ENCODE assay signal across 23 mouse cellular contexts in genomic region chr10:8088321-8088720, GRCm38 (mm10).
"Had no signal": no experiment of that assay in that cellular context is flagged by ENCODE, and none has a peak within 500 bp of the region (broad histone marks: within the 10 kb centered on the region; RNA-seq: fewer than 3 reads in every experiment).

No protein-coding gene starts in this region.

- ATAC-seq: forebrain, embryonic 16.5 days; hindbrain, embryonic 16.5 days; inflammation-experienced regulatory T-cells, adult 6 months; intestine, embryonic 15.5 days; intestine, postnatal 0 days had no signal

- H3K4me2 ChIP-seq: heart, embryonic 11.5 days; hindbrain, embryonic 12.5 days; hindbrain, embryonic 14.5 days; intestine, embryonic 15.5 days; limb, embryonic 12.5 days had no signal

- H3K27ac ChIP-seq: gastrocnemius, adult 2 months; hindbrain, embryonic 12.5 days; hindbrain, embryonic 14.5 days; intestine, embryonic 15.5 days; layer of hippocampus, adult 2 months; left cerebral cortex, adult 2 months; limb, embryonic 10.5 days; limb, embryonic 12.5 days had no signal

- H3K9me3 ChIP-seq: hindbrain, embryonic 10.5 days; hindbrain, embryonic 12.5 days; intestine, embryonic 15.5 days; limb, embryonic 10.5 days; limb, embryonic 12.5 days had no signal

- DNase-seq: gastrocnemius, adult 2 months; gastrocnemius, postnatal 10 days; gastrocnemius, postnatal 25 days; heart, adult 18-20 months; heart, postnatal 4 days; kidney, adult 18-20 months; kidney, adult 8-10 months; kidney, postnatal 10 days; kidney, postnatal 25 days; kidney, postnatal 4 days had no signal

- H3K4me3 ChIP-seq: gastrocnemius, adult 2 months; hindbrain, embryonic 10.5 days; hindbrain, embryonic 12.5 days; intestine, embryonic 15.5 days; layer of hippocampus, adult 2 months; left cerebral cortex, adult 2 months; limb, embryonic 10.5 days; limb, embryonic 12.5 days had no signal

- H3K9ac ChIP-seq: hindbrain, embryonic 12.5 days; hindbrain, embryonic 14.5 days; intestine, embryonic 15.5 days; limb, embryonic 12.5 days had no signal

- H3K36me3 ChIP-seq: hindbrain, embryonic 10.5 days; hindbrain, embryonic 12.5 days; intestine, embryonic 15.5 days; limb, embryonic 10.5 days; limb, embryonic 12.5 days had no signal

- H3K27me3 ChIP-seq: hindbrain, embryonic 12.5 days; intestine, embryonic 15.5 days; limb, embryonic 12.5 days had no signal
